Mouse (Mus musculus): ENCODE results near the gene Vav2.

DNA sequence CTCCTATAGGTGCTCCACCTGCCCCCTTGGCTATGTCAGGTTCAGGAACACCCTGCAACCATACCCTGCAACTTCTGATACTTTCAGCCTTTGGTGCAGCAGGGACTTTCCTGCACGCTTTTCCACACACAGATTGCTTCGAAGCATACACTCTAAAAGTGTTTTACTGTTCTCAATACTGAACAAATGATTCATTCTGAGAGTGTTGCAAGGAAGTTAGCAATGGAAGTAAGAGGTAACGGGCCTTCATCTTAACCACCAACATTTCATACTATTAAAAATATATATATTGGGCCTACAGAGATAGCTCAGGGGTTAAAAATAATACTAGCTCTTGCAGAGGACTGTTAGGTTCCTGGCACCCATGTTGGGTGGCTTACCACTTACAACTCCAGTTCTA, 132.1 kb downstream of the Vav2 start:
- no peak for TF ChIP-seq POLR2A (IDR thresholded peaks at IDR 0.05; ENCODE audit: insufficient read depth, low read length)
- no peak for TF ChIP-seq CTCF (IDR thresholded peaks at IDR 0.05; ENCODE audit: low read depth, low read length)
- TF ChIP-seq EP300 (IDR thresholded peaks at IDR 0.05; ENCODE audit: insufficient read depth, low read depth, low read length), result no peak

Measured in ES-Bruce4 (cell line).